Mouse (Mus musculus) forebrain, embryonic 14.5 days (tissue): Measurements from ENCODE around the gene Gfi1. TPM values are rescaled to one million over a fixed set of nuclear protein-coding genes. Genes with fewer than 3 reads are reported as not detected.

ENCODE experiments used
- ATAC-seq: fragments of 200-750 bp; cut with Nextera tagmentation; 2 replicates; pipeline ENCODE4 v1.8.0; 2017; ENCODE audit warnings: mild to moderate bottlenecking, moderate library complexity
- DNase-seq: peaks from one replicate; pipeline ENCODE4 v3.0.0-alpha.2; 2015; ENCODE audit warnings: low spot score
- H3K27ac ChIP-seq: fragments of 300-500 bp; sonication (generic); 2 replicates; pipeline ENCODE4 v1.5.1; 2014; ENCODE audit warnings: low read depth, mild to moderate bottlenecking, control low read depth, low read length, moderate library complexity
- H3K27me3 ChIP-seq: fragments of 300-500 bp; sonication (generic); replicated peaks from 2 replicates; pipeline ENCODE4 v1.6.1; 2014; ENCODE audit warnings: low read length, control low read depth, mixed read lengths; ENCODE audit not compliant: control insufficient read depth, insufficient read depth
- H3K36me3 ChIP-seq: fragments of 300-500 bp; sonication (generic); 2 replicates; pipeline ENCODE4 v1.6.1; 2014; ENCODE audit warnings: low read length, control low read depth; ENCODE audit not compliant: control insufficient read depth, insufficient read depth
- H3K4me1 ChIP-seq: fragments of 300-500 bp; sonication (generic); 2 replicates; pipeline ENCODE4 v1.6.1; 2014; ENCODE audit warnings: antibody characterized with exemption, low read length, control low read depth; ENCODE audit not compliant: control insufficient read depth, insufficient read depth
- H3K4me2 ChIP-seq: fragments of 300-500 bp; sonication (generic); 2 replicates; pipeline ENCODE4 v1.6.1; 2014; ENCODE audit warnings: mild to moderate bottlenecking, control low read depth, low read length
- H3K4me3 ChIP-seq: fragments of 300-500 bp; sonication (generic); 2 replicates; pipeline ENCODE4 v1.5.1; 2014; ENCODE audit warnings: low read depth, low read length, control low read depth
- H3K9ac ChIP-seq: fragments of 300-500 bp; sonication (generic); 2 replicates; pipeline ENCODE4 v1.6.1; 2014; ENCODE audit warnings: mild to moderate bottlenecking, low read length, control low read depth, moderate library complexity
- H3K9me3 ChIP-seq: fragments of 300-500 bp; sonication (generic); replicated peaks from 2 replicates; pipeline ENCODE4 v1.6.1; 2016; ENCODE audit warnings: low read length, control low read depth, mixed read lengths; ENCODE audit not compliant: control insufficient read depth
- WGBS: fragments of 180-500 bp; shearing (Covaris S2); extraction: QIAGEN DNeasy Blood & Tissue Kit; methylation state at CpG from one replicate; pipeline ENCODE4 v1.1.7; 2014; 5-methylcytosine and 5-hydroxymethylcytosine counted together
- polyA plus RNA-seq: library from polyadenylated mRNA; unstranded; fragments of >200 nt; fragmentation: Nextera tagmentation; extraction: Ambion mirVana; gene quantifications from 2 replicates; pipeline ENCODE4 v1.2.1, GENCODE M21; 2014

Gene Gfi1
- polyA plus RNA-seq, 1 experiment from 2014 or later = not detected

- H3K27ac ChIP-seq = no peak overlapping the region
- ATAC-seq (no peak), DNase-seq (no peak)
- WGBS = 92% methylated on average over 3 of the region's 3 CpGs
- no peak overlapping the region for H3K4me2 ChIP-seq
- no peak overlapping the region for H3K4me3 ChIP-seq
- H3K27me3 ChIP-seq = 0 out of 2 replicates have a peak, but pooled peaks cover 4% of the 10 kb centered on the region
- H3K36me3 ChIP-seq = no peaks in the 10 kb centered on the region
- H3K9me3 ChIP-seq = no peaks in the 10 kb centered on the region
- H3K4me1 ChIP-seq = no peaks in the 10 kb centered on the region
- no peak overlapping the region for H3K9ac ChIP-seq
These were observed 30.8 kb downstream of the Gfi1 start for GRCm38 (mm10) chr5:107695019-107695418.

GRCm38 (mm10) chr5:107688499-107688866 lies 37.4 kb downstream of the Gfi1 start:
- ATAC-seq = no peak; the same call in 1 of the 2 replicates
- Histone ChIP-seq H3K36me3 (no peaks in the 10 kb centered on the region), H3K27ac (0 out of 2 replicates have a peak overlapping the region, but pooled peaks have one; percentile 24)

GRCm38 (mm10) chr5:107687592-107688498 lies 38.0 kb downstream of the Gfi1 start:
- 14% methylated on average over 46 of the region's 46 CpGs for WGBS
- H3K36me3 ChIP-seq = no peaks in the 10 kb centered on the region
- H3K9ac ChIP-seq = peak overlapping the region; percentile 64
- H3K4me2 ChIP-seq = peak overlapping the region; percentile 69
- no peaks in the 10 kb centered on the region; the same call in 1 of the 2 replicates for H3K4me1 ChIP-seq
- ATAC-seq (peak; percentile 96), DNase-seq (peak; percentile 86)
- H3K27ac ChIP-seq = 0 out of 2 replicates have a peak overlapping the region, but pooled peaks have one; percentile 24
- peak overlapping the region; percentile 46 for H3K4me3 ChIP-seq
- 0 out of 2 replicates have a peak, but pooled peaks cover 5% of the 10 kb centered on the region for H3K27me3 ChIP-seq
- no peaks in the 10 kb centered on the region for H3K9me3 ChIP-seq

More at GRCm38 (mm10) chr5:107688499-107688866, 37.4 kb downstream of the Gfi1 start:
- Histone ChIP-seq H3K4me2 (peak overlapping the region; percentile 69), H3K27me3 (0 out of 2 replicates have a peak, but pooled peaks cover 7% of the 10 kb centered on the region), H3K4me3 (peak overlapping the region; percentile 46), H3K4me1 (no peaks in the 10 kb centered on the region; the same call in 1 of the 2 replicates), H3K9me3 (no peaks in the 10 kb centered on the region), H3K9ac (peak overlapping the region; percentile 64)
- 22% methylated on average over 9 of the region's 9 CpGs for WGBS
- no peak for DNase-seq

GRCm38 (mm10) chr5:107687161-107687560 lies 38.7 kb downstream of the Gfi1 start:
- no peak for ATAC-seq

GRCm38 (mm10) chr5:107684380-107684779 lies 41.5 kb downstream of the Gfi1 start:
- DNase-seq = no peak
- Histone ChIP-seq H3K36me3 (no peaks in the 10 kb centered on the region), H3K4me2 (no peak overlapping the region), H3K27ac (no peak overlapping the region), H3K4me3 (no peak overlapping the region), H3K9me3 (no peaks in the 10 kb centered on the region), H3K27me3 (0 out of 2 replicates have a peak, but pooled peaks cover 2% of the 10 kb centered on the region), H3K4me1 (no peaks in the 10 kb centered on the region; the same call in 1 of the 2 replicates), H3K9ac (no peak overlapping the region)
- 80% methylated on average over 2 of the region's 2 CpGs for WGBS
- ATAC-seq = no peak

More at GRCm38 (mm10) chr5:107687161-107687560, 38.7 kb downstream of the Gfi1 start:
- DNase-seq = no peak
- H3K27ac ChIP-seq = no peak overlapping the region
- no peaks in the 10 kb centered on the region for H3K9me3 ChIP-seq
- H3K4me3 ChIP-seq = no peak overlapping the region
- H3K36me3 ChIP-seq = no peaks in the 10 kb centered on the region
- H3K4me2 ChIP-seq = no peak overlapping the region
- no peak overlapping the region for H3K9ac ChIP-seq
- H3K4me1 ChIP-seq = no peaks in the 10 kb centered on the region; the same call in 1 of the 2 replicates
- H3K27me3 ChIP-seq = 0 out of 2 replicates have a peak, but pooled peaks cover 3% of the 10 kb centered on the region
- WGBS = 97% methylated on average over 5 of the region's 5 CpGs

GRCm38 (mm10) chr5:107681300-107681699 lies 44.5 kb downstream of the Gfi1 start:
- Histone ChIP-seq H3K4me1 (no peaks in the 10 kb centered on the region), H3K4me2 (no peak overlapping the region), H3K9ac (no peak overlapping the region), H3K4me3 (no peak overlapping the region), H3K36me3 (no peaks in the 10 kb centered on the region), H3K27me3 (no peaks in the 10 kb centered on the region), H3K27ac (no peak overlapping the region), H3K9me3 (no peaks in the 10 kb centered on the region)
- ATAC-seq (no peak), DNase-seq (no peak)
- 91% methylated on average over 5 of the region's 5 CpGs for WGBS

GRCm38 (mm10) chr5:107678392-107678791 lies 47.4 kb downstream of the Gfi1 start:
- Histone ChIP-seq H3K36me3 (no peaks in the 10 kb centered on the region), H3K27ac (no peak overlapping the region), H3K9me3 (no peaks in the 10 kb centered on the region), H3K4me3 (no peak overlapping the region), H3K4me1 (no peaks in the 10 kb centered on the region), H3K9ac (no peak overlapping the region), H3K27me3 (no peaks in the 10 kb centered on the region), H3K4me2 (no peak overlapping the region)
- 76% methylated on average over 5 of the region's 5 CpGs for WGBS
- DNase-seq = no peak
- no peak for ATAC-seq
